Mouse (Mus musculus) large intestine, adult 2 months (tissue): Measurements from ENCODE around the gene Lef1. TPM values are rescaled to one million over a fixed set of nuclear protein-coding genes. Genes with fewer than 3 reads are reported as not detected.

ENCODE experiments used
- DNase-seq: peaks from one replicate; pipeline ENCODE4 v3.0.0-alpha.2; 2012; ENCODE audit warnings: low read depth, low spot score
- WGBS: fragments of 180-500 bp; shearing (Covaris S2); methylation state at CpG from one replicate; pipeline ENCODE4 v1.1.7; 2018; 5-methylcytosine and 5-hydroxymethylcytosine counted together
- polyA plus RNA-seq: library from polyadenylated mRNA; depleted of rRNA; stranded (reverse); fragments of >200 nt; gene quantifications from 2 replicates; pipeline ENCODE4 v1.2.3, GENCODE M21; 2012

Lef1 gene
- polyA plus RNA-seq, 1 experiment = 1.8 TPM

DNA sequence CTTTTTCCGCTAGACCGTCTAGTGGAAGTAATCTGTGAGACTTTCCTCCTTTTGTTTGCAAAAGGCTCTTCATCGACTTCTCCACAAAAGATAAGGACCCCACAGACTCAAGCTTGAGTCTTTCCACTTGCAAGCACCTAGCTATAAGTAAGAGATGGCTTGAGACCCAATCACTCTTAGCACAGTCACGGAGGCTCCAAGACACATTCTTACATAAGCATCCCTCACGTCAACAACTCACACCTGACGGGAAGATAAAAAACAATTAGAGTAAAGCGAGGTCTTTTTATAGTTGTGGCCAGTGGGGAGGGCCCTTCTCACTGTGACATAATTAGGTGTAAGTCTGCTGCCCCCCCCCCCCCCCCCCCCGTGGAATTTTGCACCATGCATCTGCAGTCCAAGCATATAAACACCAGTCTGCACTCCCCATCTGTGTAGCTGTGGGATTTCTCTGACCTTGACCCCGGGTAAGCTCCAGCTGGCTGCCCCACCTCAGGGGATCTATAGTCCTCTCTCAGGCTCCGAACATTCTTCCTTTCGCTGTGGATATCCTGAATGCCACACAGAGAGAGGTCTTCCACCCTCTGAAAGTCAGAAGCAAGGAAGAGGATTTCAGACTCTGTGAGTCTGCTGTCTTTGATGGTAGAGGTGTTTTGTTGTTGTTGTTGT is 61.2 kb downstream of the Lef1 start:
- DNase-seq = no peak
- WGBS = 60% methylated on average over 11 of the region's 11 CpGs

DNA sequence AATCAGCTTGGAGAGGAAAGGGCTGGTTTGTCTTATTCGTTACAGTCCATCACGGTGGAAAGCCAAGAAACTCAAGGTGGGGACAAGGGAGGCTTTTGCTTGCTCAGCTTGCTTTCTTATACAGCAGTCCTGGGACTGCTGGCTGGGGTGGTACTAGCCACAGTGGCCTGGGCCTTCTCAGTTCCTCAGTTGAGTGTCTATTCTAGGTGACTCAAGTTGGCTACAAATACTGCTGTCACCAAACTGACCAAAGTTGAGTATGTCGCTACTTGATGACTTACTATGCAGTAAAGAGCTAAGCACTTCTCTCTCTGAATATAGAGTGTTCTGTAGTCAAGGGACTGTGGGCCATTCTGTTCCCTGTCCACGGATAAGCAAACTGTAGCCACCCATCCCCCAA is 62.0 kb downstream of the Lef1 start:
- 76% methylated on average over 4 of the region's 4 CpGs for WGBS
- DNase-seq = no peak

DNA sequence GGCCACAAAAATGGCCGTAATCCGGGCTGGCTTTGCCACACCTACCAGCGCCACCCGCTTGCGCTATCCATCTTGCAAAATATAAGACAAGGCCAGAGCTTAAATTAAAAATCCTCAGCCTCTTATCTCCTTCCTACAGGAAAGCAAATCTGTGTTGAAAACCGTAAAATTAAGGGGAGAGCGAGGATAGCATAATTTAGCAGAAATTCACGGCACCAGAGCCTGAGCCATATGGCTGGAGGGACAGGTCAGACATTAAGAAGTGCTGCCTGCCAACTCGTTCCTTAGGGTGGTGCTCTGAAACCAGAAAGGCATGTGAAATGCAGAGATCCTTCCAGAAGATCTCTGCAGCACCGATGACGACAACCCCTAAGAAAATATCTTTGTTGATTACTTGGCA is 70.7 kb downstream of the Lef1 start:
- 85% methylated on average over 11 of the region's 11 CpGs for WGBS
- no peak for DNase-seq

DNA sequence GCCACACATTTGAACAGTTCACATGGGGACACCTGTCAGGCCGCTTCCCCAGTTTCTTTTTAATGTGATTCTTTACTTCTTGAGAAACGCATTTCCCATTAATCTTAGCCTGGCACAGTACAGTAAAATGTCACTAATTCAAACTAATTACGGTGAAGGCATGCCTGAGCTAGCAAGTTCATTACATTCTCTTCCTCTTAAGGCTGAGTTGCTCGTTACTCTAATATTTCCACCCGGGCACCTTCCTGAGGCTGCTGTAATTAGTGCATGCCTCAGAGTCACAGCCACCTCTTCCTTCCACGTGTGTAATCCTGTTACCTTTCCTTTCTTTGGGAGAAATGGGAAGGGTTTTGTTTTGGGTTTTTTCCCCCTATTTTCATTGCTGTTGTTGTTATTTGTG is 71.9 kb downstream of the Lef1 start:
- DNase-seq = no peak
- 72% methylated on average over 6 of the region's 6 CpGs for WGBS

DNA sequence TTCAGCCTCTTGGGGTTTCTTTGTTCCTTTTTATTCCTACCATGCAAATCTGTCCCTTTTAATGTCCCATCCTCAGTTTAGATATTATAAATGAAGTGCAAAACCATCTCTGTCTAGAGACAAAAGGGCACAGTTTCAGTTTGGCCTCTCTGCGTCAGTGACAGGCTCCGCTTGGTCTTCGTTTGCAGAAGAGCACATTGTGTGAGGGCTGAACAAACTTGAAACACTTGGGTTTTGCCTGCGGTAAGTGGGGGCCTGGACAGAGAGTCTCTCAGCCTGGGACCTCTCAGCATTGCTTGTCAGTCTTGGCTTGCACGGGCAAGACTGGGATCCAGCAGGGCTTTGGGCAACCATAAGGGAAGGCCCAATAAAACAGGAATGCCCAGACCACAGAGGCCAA is 75.9 kb downstream of the Lef1 start:
- WGBS = 62% methylated on average over 5 of the region's 5 CpGs
- DNase-seq = no peak

DNA sequence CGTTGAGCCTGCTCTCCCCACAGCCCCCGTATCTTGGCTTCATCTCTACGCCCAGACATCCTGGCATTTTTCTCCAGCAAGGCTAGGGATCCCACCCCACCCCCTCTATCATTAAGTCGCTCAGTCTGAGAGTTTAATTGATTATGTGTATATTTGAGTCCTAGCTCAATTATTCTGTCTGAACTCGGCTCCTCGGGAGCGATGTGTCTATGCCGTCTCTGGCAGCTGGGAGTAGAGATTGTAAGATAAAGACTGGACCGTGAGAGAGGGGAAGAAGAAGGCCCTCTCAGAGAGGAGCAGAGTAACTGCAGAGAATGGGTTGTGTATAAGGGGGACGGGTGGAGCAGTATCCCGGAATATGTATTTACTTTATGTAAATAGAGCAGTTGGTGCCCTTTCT is 80.0 kb downstream of the Lef1 start:
- WGBS = 47% methylated on average over 11 of the region's 11 CpGs
- DNase-seq = no peak

DNA sequence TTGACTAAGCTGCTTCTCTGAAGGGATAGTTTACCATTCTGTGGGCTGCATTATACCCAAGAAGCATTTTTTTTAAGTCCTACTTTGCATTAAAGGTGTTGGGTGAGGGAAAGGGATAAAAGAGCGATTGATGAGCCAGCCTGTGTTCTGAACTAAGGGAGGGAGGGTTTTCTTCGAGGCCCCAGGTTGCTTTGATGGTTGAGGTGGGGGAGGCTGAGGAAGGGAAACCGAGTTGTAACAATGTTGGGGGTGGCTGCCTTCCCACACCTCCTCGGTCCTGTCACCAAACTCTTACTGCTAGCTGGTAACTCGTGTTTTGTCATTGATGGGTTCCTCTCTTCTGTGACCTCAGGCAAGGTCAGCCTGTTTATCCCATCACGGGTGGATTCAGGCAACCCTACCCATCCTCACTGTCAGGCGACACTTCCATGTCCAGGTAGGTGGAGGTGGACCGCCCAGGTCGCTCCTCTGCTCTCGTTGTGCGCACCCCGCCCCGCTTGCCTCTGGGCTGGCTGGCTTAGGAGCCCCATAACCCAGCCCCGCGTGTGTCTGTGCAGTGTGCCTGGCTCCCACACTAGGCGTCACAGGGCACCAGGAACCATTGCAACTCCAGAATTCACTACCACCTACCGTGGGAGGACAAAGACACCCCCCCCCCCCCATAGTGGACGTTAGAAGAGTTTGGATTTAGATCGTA is 80.5 kb downstream of the Lef1 start:
- no peak for DNase-seq
- WGBS = 72% methylated on average over 19 of the region's 19 CpGs

DNA sequence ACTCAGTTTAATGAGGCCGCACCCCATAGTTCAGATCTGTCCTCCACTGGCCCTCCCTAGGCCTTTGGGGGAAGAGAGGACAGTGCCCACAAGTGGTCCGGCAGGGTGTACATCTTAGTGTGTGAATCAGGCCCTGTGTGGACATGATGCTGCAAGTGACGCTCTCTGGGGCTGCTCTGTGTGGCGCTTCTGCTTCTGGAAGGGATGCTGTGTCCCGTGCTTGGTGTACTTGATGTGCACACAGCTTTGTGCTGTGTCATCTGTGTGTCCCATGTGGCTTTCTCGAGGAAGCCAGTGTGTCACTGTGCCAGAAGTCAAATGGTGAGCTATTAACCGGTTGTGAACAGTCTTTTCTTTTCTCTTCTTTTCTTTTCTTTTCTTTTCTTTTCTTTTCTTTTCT is 81.2 kb downstream of the Lef1 start:
- DNase-seq = no peak
- 76% methylated on average over 7 of the region's 7 CpGs for WGBS

DNA sequence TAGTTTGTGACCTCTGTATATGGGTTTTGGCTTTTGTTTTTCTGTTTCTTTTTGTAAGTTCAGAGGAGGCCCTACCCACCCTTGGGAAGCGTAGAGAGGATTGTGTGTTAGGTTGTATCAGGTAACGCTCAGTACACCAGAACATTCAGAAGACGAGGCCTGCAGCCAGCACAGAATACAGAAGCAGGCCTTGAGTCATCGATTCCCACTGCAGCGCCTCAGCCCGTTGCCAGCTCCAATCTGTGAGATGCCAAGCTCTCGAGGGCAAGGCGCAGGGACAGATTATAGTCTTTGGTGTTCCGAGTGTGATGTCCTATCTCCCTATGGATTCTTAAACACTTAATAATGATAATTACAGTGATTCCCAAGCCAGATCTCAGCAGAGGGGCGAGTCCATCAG is 85.8 kb downstream of the Lef1 start:
- WGBS = 87% methylated on average over 10 of the region's 10 CpGs
- no peak for DNase-seq

DNA sequence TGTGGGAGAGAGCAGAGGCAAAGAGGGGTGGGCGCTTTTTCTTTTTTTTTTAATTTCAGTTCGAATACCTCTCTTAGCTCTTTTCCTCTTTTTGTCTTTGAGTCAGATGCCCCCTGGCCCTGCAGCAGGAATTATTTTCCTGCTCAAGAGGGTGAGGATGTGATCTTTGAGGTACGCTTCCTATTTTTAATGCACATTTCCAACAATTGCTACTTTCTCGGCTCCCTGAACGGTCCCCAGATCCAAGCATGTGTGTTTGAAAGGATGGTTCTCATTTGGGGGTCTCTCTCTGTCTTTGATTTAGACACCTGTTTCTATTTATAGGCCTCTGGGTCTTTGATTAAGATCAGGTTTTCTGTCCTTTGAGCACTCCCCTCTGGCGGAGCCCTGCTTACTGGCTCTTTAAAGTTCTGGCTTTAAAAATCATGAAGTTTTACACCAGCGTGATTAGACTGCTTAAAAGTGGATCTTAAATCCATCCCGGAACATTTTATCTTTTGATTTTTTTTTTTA is 86.3 kb downstream of the Lef1 start:
- WGBS = 83% methylated on average over 8 of the region's 8 CpGs

DNA sequence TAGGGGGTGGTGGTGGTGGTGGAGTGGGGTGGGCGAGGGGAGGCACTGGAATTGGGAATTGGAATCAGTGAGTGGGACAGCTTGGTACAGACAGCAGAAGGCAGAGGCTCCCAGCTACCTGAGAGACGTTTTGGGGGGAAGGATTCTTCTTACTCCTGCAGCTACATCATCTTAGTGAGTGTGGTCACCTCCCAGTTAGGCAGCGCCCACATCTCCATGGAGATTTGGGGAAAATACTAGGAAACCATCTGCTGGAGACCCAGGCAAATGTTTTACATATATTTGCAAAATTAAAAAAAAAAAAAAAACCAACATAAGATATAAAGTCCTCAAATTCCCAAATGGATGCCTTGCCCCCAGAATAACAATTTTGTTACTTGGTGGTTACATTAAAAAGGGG is 88.7 kb downstream of the Lef1 start:
- 76% methylated on average over 3 of the region's 3 CpGs for WGBS
- DNase-seq = no peak

More for the DNA sequence above, 86.3 kb downstream of the Lef1 start:
- DNase-seq = no peak

DNA sequence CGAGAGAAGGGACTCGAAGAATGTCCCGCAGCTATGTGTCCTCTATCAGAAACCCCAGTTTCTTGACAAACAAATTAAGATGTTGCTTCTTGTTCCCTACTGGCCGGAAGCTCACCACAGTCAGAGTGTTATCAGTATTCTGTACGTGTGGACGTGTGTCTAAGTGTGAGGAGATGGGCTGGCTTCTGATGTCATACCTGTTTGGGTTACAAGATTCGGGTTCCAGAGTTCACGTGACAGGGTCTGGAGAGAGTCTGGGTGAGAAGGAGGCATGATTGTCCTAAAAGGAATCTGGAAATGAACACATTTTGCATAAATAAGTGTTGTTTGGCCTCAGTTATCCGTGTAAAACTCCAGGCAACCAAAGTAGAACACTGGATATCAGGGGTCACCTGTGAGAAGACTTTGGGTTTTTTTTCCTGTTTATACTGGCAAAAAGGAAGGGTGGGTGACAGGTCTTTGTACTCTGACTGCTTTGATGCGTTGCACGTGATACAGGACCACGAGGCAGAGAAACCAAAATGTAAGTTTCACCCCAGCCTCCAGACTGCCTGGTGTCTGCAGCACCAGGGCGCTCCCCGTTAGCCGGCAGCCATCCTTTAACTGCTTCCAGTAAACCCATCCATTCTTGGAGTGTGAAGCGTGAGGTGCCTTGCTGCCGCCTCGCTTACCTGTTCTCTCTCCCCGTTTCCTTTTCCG is 89.5 kb downstream of the Lef1 start:
- WGBS = 68% methylated on average over 20 of the region's 20 CpGs

DNA sequence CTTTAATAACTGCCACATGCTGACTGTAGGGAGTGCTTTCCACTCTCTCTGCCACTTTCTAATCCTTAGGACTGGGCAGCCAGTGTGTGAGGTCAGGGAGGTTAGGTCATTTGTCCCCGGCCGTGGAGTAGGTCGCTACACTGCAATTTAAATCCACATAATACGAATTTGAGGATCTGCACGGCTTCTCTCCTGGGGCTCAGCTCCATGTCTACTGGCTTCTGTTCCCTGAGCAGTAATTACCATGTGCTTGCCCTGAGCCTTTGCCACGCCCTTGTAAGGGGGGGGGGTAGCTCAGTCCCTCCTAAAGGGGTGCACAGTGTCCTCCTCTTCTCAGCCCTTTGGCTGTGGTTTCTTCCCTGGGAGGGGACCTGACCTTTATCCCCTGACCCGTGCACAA is 92.0 kb downstream of the Lef1 start:
- no peak for DNase-seq
- 34% methylated on average over 7 of the region's 7 CpGs for WGBS

More for the DNA sequence above, 89.5 kb downstream of the Lef1 start:
- DNase-seq = no peak

DNA sequence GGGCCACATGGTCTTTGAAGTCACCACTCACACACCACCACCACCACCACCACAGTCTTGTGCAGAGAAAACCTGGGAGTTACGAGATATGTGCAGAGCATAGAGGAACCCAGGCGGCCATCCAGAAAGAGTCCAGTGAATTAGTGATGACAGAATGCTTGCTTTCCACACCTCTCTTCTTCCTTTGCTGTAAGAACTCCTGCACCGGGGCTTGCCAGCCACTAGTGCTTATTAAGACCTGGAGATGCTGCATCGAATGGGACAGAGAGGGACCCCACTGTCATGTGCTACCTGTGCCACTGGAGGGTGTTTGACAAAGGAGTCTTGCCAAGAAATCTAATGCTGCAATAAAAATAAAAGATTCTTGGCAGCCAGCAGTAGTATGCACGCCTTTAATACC is 97.6 kb downstream of the Lef1 start:
- no peak for DNase-seq

DNA sequence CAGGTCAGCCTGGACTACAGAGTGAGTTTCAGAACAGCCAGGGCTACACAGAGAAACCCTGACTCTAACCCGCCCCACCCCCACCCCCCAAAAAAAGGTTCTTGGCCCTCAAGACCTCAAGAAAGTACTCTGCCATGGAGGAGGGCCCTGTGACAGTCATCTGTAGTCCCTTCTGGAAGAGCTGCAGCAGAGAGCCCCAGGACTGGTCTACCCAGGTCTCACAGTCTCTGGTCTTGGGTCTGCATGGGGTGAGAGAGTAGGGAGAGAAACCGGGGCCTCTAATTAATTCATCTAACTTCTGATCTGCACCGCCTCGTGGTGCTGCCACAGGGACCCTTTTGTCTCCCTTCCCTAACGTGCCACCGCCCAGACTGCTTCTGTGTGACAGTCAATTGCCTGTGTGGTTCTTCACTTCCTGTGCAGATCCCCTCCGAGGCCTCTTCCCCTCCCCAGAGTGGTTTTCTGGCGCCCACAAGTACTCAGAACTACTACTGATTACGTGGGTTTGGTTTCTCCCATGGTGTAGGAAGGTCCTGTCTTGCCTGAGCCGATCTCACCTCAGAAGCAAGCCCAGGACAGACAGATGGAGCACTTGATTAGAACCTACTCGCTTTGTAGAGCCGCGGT is 98.1 kb downstream of the Lef1 start:
- 60% methylated on average over 13 of the region's 13 CpGs for WGBS
- DNase-seq = no peak

More for the DNA sequence above, 97.6 kb downstream of the Lef1 start:
- 48% methylated on average over 5 of the region's 5 CpGs for WGBS

DNA sequence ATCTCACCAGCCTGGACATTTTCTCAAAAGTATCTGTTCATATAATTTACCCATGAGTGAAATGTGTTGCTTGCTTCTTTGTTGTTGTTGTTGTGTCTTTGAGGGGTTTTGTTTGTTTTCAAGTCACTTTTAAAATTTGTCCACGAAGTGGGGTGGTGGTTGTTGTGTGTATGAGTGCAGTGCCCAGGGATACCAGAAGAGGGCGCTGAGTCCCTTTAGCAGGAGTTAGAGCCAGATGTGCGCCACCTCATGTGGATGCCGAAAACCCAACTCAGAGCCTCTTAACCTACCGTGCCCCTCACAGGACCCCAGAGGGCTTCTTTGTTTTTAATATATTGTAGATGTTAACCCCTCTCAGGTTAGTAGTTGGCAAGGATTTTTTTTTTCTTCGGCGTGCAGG is 101.9 kb downstream of the Lef1 start:
- DNase-seq = no peak
- 87% methylated on average over 7 of the region's 7 CpGs for WGBS

DNA sequence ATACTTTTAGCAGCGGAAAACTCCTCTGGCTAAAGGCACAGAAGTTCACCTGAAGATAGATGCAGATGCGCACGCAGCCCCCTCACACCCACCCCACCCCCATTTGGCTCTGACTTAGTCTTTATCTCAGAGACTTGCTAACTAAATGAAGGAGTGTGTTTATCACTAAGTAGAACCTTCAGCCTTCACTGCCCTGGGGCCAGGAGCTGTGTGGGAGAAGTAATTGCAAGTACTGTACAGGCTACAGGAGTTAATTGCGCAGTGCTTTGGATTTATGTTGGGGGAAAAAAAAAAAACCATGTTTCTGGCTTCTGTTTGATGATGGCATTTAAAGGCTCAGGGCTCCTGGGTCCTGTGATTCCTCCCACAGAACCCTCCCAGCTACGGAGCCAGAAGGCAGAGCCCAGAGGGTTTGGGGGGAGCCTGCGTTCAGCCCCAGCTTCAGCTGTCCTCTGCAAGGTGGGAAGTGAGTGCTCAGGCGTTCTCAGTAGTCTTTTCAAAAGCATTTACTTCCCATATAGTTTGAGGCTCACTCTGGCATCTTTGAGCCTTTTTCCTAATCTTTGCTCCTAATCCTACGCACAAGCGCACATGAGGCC is 103.9 kb downstream of the Lef1 start:
- DNase-seq = no peak
- WGBS = 87% methylated on average over 9 of the region's 9 CpGs

DNA sequence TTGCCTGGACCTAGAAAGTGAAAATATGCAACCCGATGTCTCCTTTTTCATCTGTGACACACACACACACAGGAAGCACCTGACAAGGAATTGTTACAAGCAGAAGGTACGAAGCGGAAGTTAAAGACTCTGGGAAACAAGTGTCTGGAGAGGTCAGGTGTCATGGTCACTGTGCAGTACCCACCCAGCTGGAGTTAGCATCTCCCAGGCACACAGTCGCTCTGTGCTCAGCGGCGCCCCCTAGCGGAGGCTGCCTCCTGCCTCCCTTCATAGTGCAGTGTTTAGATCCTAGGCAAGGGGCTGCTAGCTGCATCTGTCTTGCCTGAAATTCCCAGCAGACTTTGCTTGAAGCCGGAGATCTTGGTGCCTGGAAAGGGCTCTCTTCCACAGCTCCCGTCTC is 104.6 kb downstream of the Lef1 start:
- WGBS = 53% methylated on average over 9 of the region's 9 CpGs
- DNase-seq = no peak

DNA sequence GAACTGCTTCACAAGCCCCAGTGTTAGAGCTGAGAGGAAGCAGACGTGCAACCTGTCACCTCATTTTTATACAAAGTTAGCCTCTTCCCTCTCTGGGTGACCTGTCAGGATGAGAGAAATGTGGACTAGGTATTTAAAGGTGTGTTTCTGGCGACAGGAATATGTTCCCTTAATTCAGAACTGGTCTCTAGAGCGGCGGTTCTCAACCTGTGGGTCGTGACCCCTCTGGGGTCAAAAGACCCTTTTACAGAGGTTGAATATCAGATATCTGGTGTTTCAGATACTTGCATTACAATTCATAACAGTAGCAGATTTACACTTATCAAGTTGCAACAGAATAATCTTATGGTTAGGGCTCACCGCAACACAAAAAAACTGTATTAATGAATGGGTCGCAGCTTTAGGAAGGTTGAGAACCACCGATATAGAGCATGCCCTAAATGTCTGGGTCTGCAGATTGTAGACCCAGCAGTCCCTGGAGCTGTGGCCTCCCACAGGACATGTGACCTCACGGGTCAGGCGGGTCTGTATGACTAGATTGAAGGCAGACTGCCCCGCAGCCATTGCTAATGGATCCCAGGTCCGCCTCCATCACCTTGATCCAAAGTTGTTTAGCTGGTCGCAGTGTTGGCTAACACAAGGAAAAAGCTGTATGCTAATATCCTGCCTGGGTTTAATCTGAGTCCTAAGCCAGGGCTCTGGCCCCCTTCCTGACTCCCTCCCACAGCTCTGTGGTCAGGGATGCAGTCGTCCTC is 108.5 kb downstream of the Lef1 start:
- no peak for DNase-seq
- 88% methylated on average over 14 of the region's 14 CpGs for WGBS
